Comparison of ENCODE assay signal across 9 mouse cellular contexts in the genomic region with DNA sequence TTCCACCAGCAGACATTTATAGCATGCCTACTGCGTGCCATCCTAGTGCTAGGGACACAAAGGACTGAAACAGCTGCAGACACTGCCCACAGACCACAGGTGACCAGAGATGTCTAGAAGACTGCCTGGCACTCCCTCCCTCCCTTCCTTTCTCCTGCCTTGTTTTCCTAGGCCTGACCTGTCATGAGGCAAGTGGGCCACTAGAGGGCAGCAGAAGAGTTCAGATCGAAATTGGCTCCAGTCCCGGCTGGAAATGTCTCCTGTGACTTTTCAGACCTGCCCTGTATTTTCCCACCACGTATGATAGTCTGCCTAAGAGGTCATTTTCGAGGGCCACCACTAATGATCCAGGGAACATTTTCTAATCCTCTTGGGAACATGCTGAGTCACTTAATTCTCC. TPM values are rescaled to one million over a fixed set of nuclear protein-coding genes. Genes with fewer than 3 reads are reported as not detected.
A peak's percentile ranks its signal among the peaks of the same experiment; 100 is the strongest.
DNase-seq lines count a peak whose midpoint lies in the region; ATAC-seq and TF ChIP-seq lines count a peak whose summit lies in the region.
"Had no signal": no experiment of that assay in that cellular context is flagged by ENCODE, and none has a peak within 500 bp of the region (broad histone marks: within the 10 kb centered on the region; RNA-seq: fewer than 3 reads in every experiment).

No protein-coding gene starts in this region.

- no peak overlapping the region for H3K4me3 ChIP-seq in G1E (ENCODE audit: low read depth, low read length)
- no peak overlapping the region for H3K4me3 ChIP-seq in forebrain, embryonic 15.5 days
- H3K4me3 ChIP-seq in lung, adult 2 months (replicated peaks; ENCODE audit: extremely low read depth, low read depth, low read length), result no peak overlapping the region
- H3K4me3 ChIP-seq: limb, embryonic 12.5 days had no signal

- no peaks in the 10 kb centered on the region for H3K4me1 ChIP-seq in G1E (ENCODE audit: insufficient read depth, low read depth, low read length)
- peaks cover 10% of the 10 kb centered on the region for H3K4me1 ChIP-seq in forebrain, embryonic 15.5 days
- no peaks in the 10 kb centered on the region for H3K4me1 ChIP-seq in lung, adult 2 months (ENCODE audit: control insufficient read depth, insufficient read depth, low read length)

- H3K27me3 ChIP-seq in G1E (ENCODE audit: insufficient read depth, low read length), result no peaks in the 10 kb centered on the region
- H3K27me3 ChIP-seq in forebrain, embryonic 15.5 days, result no peaks in the 10 kb centered on the region
- H3K27me3 ChIP-seq: limb, embryonic 12.5 days had no signal

- peak overlapping the region; percentile 55 for H3K27ac ChIP-seq in forebrain, embryonic 15.5 days (replicated peaks)
- H3K27ac ChIP-seq: limb, embryonic 12.5 days had no signal

- H3K9me3 ChIP-seq in G1E (replicated peaks), result no peaks in the 10 kb centered on the region
- H3K9me3 ChIP-seq in forebrain, embryonic 15.5 days, result no peaks in the 10 kb centered on the region
- H3K9me3 ChIP-seq: limb, embryonic 12.5 days had no signal

- no peak for TF ChIP-seq POLR2A in lung, adult 2 months (IDR thresholded peaks at IDR 0.05; ENCODE audit: borderline replicate concordance, extremely low read depth, low read depth, low read length)

- H3K36me3 ChIP-seq in G1E (replicated peaks), result peaks cover 85% of the 10 kb centered on the region
- no peaks in the 10 kb centered on the region for H3K36me3 ChIP-seq in forebrain, embryonic 15.5 days
- H3K36me3 ChIP-seq: limb, embryonic 12.5 days had no signal

- 5% methylated on average over 5 of the region's 5 CpGs for WGBS in forebrain, embryonic 15.5 days
- 7% methylated on average over 5 of the region's 5 CpGs for WGBS in lung, adult 2 months

- intact Hi-C loops in heart, postnatal 14 days (cut with DNase I), result loop anchor here (10.0 kb wide), 1 partner anchor 193 kb away; no protein-coding TSS in a partner anchor

- no peak overlapping the region for H3K4me2 ChIP-seq in forebrain, embryonic 15.5 days (replicated peaks)
- H3K4me2 ChIP-seq: limb, embryonic 12.5 days had no signal

- H3K9ac ChIP-seq in forebrain, embryonic 15.5 days (replicated peaks), result no peak overlapping the region
- H3K9ac ChIP-seq: limb, embryonic 12.5 days had no signal

- peak; percentile 43 for DNase-seq in G1E (ENCODE audit: low spot score)
- peak; percentile 55 for DNase-seq in c-Kit-positive CD71-positive TER-119-positive erythroid progenitor cells, embryonic 14.5 days (ENCODE audit: low spot score)
- DNase-seq in heart, postnatal 14 days, result peak; percentile 74 to 88
- peak; percentile 80 for DNase-seq in layer of hippocampus, adult 11-12 months (ENCODE audit: low spot score)
- DNase-seq in lung, adult 2 months, result peak; percentile 64
- DNase-seq in ovary, postnatal 14 days (ENCODE audit: low spot score), result peak; percentile 83
- peak; percentile 51 to 58 for DNase-seq in thymus, postnatal 36 days

- ATAC-seq in G1E (ENCODE audit: extremely low read depth, insufficient number of reproducible peaks, low FRiP score, poor library complexity, severe bottlenecking), result peak; percentile 12; the same call in 1 of the 2 replicates
- ATAC-seq in forebrain, embryonic 15.5 days (replicated peaks), result peak; percentile 66

- peak; percentile 62 for TF ChIP-seq CTCF in G1E (IDR thresholded peaks at IDR 0.05; ENCODE audit: low read depth, low read length)
- peak; percentile 89 for TF ChIP-seq CTCF in lung, adult 2 months (IDR thresholded peaks at IDR 0.05; ENCODE audit: insufficient read depth, low read length)

RNA-seq across cellular contexts. Expression of gene Gm4353, which starts 47.6 kb away (rescaled TPM):
- total RNA-seq in G1E (2014; fragmentation: Nextera tagmentation), result 1.4 and 2.7 TPM in 2 replicates
- total RNA-seq in G1E (2017), result 2.0 and 2.3 TPM in 2 replicates
- 0.31 TPM in 1 of 2 replicates, not detected in the other for polyA plus RNA-seq in G1E (2012)
- 0.55 and 1.0 TPM in 2 replicates for polyA plus RNA-seq in forebrain, embryonic 15.5 days (2015; fragmentation: Nextera tagmentation; extraction: Ambion mirVana)
- 1 to 10 TPM in 1 of 2 experiments, under 1 TPM in 1; 0.93 to 2.0 TPM for total RNA-seq in heart, postnatal 14 days (2021)
- 0.16 and 0.33 TPM in 2 replicates for polyA plus RNA-seq in lung, adult 2 months (2012; rRNA removed)
